Mouse (Mus musculus) layer of hippocampus, adult 8-10 months (tissue): ENCODE measurements at regions not wholly inside any gene's neighbourhood (a gene's known extent, or its start where the extent isn't known, plus 50 kb on each side); places are given as distances from the start of the nearest gene placed in this dataset.

Source experiments
- DNase-seq, 2 experiments: peaks; one replicate each; pipeline ENCODE4 v3.0.0; 2022; ENCODE audit warnings: low spot score in 2 of 2

GRCm38 (mm10) chr17:77096836-77097235, 1103.2 kb upstream of the Crim1 start:
- peak; percentile 3 to 5 for DNase-seq

DNA sequence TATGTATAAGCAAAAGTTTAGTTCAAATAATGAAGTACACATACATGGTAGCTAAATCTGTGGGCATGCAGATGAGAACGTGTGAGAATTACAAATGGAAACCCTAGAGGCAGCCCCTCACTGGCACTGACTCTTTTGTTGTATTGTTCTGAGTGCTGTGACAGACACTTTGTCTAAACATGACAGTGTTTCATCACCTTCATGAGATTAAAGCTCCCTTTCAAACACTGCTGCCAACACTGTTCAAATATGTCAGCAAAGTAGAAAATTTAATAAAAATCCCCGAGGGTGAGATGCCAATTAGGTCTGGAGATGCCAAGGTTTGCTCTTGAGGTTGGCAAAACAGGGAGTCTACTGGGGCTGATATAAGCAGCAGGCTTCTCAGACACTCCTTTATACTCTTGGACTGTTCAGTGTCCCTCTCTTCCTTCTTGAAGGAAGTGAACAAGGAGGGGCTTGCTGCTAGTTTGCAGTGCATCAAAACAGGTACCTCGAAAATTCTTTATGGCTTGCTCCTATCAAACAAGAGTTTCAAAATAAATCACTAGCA, 1100.9 kb upstream of the Crim1 start:
- no peak for DNase-seq

DNA sequence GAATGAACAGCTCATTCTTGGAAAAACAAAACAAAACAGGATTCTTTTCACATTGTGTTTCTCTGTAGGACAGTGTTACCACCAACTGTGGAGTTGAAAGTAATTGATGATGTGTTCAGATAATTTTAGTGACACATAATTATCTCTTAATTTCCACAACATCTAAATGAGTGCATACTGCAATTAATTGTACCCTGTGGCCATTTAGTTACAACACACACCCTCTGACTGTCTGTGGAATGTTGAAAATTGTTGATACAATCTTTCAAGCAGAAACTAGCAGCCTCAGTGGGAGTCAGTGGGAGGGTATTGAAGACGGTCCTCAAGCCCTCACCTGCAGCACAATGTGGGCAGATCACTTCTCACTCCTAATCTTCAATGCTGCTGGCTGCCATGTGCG, 1084.1 kb upstream of the Crim1 start:
- DNase-seq, result no peak

DNA sequence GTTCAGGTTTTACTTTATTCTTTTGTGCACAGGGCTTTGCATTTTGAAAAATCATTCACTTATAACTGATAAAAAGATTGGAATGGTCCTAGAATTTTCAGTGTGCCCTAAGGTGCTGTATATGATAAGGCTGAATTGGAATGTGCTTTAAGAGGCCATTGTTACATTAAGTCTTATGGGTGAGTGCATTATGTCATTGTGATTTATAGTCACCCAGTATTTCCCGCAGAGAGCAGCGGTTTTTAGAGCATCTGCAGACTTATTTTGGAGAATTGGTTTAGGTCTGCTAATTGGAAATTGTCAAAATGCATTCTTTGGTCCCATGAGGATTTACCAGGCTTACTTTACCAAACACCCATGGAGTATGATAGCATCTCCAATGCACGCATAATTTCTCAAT, 1083.1 kb upstream of the Crim1 start:
- no peak for DNase-seq

DNA sequence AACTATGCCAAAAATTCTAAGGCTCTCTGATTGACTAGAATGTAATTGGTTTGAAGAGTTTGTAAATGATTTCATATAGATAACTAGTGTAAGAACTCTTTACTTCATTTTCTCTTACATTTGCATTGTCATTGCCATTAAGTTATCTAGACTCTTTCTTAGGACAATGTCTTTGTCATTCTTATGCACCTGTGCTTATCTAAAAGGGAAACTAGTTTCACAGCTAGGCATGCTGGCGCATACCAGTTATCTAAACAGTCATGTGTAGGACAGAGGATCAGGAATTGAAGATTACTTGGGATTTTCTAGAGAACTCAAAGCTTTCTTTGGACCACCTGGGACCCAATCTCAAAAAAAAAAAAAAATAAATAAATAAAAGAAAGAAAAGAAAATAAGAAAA, 1081.6 kb upstream of the Crim1 start:
- no peak for DNase-seq

- no peak for DNase-seq
Measured at GRCm38 (mm10) chr17:77127011-77127410, 1073.0 kb upstream of the Crim1 start.
